Mouse (Mus musculus) gonadal fat pad, adult 2 months (tissue): ENCODE data around the gene Cavin2. TPM values are rescaled to one million over a fixed set of nuclear protein-coding genes. Genes with fewer than 3 reads are reported as not detected.

Experiments used
- DNase-seq: peaks from one replicate; pipeline ENCODE4 v3.0.0-alpha.2; 2012; ENCODE audit warnings: low read depth
- polyA plus RNA-seq: library from polyadenylated mRNA; depleted of rRNA; stranded (reverse); fragments of >200 nt; gene quantifications from 2 replicates; pipeline ENCODE4 v1.2.3, GENCODE M21; 2012; rRNA removed

Cavin2 gene
- 109 and 162 TPM in 2 replicates for polyA plus RNA-seq

- DNase-seq = peak; percentile 41
Observed at GRCm38 (mm10) chr1:51288755-51289619, at the start of gene Cavin2. TSS of gene Cavin2 (plus strand) at chr1:51289126.

- DNase-seq = no peak
Observed at GRCm38 (mm10) chr1:51241311-51241986, 47.5 kb upstream of the Cavin2 start.

- no peak for DNase-seq
Observed at GRCm38 (mm10) chr1:51243294-51243693, 45.6 kb upstream of the Cavin2 start.

- DNase-seq = no peak
Observed at GRCm38 (mm10) chr1:51243869-51244268, 45.1 kb upstream of the Cavin2 start.

- no peak for DNase-seq
Observed at GRCm38 (mm10) chr1:51245381-51245780, 43.5 kb upstream of the Cavin2 start.

GRCm38 (mm10) chr1:51250302-51250701, 38.6 kb upstream of the Cavin2 start:
- DNase-seq = no peak

- no peak for DNase-seq
Observed at GRCm38 (mm10) chr1:51265118-51265800, 23.7 kb upstream of the Cavin2 start.

- DNase-seq = no peak
Observed at GRCm38 (mm10) chr1:51265926-51266325, 23.0 kb upstream of the Cavin2 start.

- DNase-seq = no peak
Observed at GRCm38 (mm10) chr1:51267125-51267524, 21.8 kb upstream of the Cavin2 start.

- DNase-seq = no peak
Observed at GRCm38 (mm10) chr1:51268225-51268624, 20.7 kb upstream of the Cavin2 start.

GRCm38 (mm10) chr1:51270196-51270935, 18.6 kb upstream of the Cavin2 start:
- DNase-seq = no peak

- DNase-seq = no peak
Observed at GRCm38 (mm10) chr1:51271845-51272244, 17.1 kb upstream of the Cavin2 start.

GRCm38 (mm10) chr1:51272583-51273201, 16.2 kb upstream of the Cavin2 start:
- DNase-seq = no peak

GRCm38 (mm10) chr1:51277879-51278567, 10.9 kb upstream of the Cavin2 start:
- no peak for DNase-seq

- DNase-seq = peak; percentile 17
Observed at GRCm38 (mm10) chr1:51288201-51288600, 725 bp upstream of the Cavin2 start.

GRCm38 (mm10) chr1:51289620-51290445, 907 bp downstream of the Cavin2 start:
- DNase-seq = no peak

- no peak for DNase-seq
Observed at GRCm38 (mm10) chr1:51290634-51291033, 1.7 kb downstream of the Cavin2 start.

- no peak for DNase-seq
Observed at GRCm38 (mm10) chr1:51292348-51292747, 3.4 kb downstream of the Cavin2 start.

GRCm38 (mm10) chr1:51300295-51300930, 11.5 kb downstream of the Cavin2 start:
- DNase-seq = no peak
